Comparison of ENCODE assay signal across 9 mouse cellular contexts in the genomic region with DNA sequence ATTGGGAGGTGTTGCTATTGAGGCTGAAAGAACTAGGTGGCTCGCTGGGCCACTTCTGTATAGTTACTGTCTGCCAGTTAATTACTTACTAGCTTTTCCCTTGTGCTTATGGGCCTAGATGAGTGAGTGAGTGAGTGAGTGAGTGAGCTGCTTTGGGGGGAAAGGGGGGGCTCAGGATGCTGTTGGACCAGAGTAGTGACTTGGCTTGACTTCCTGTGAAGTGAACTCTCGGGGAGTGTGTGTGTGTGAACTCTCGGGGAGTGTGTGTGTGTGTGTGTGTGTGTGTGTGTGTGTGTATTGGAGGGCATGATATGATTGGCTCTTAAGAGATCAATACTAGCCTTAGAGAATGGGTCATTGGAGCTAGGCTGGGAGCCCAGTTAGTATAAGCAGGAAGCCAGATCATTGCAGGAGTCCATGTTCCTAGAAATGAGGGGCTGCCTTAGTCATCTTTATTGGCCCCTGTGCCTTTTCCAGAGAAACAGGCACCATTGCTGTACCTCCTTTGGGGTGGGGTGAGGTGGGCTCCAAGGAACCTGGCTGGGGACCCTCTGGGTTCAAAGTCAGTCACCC. TPM values are rescaled to one million over a fixed set of nuclear protein-coding genes. Genes with fewer than 3 reads are reported as not detected.
DNase-seq lines count a peak whose midpoint lies in the region; ATAC-seq and TF ChIP-seq lines count a peak whose summit lies in the region.
"Had no signal": no experiment of that assay in that cellular context is flagged by ENCODE, and none has a peak within 500 bp of the region (broad histone marks: within the 10 kb centered on the region; RNA-seq: fewer than 3 reads in every experiment).

No protein-coding gene starts in this region.

- 35% methylated on average over 3 of the region's 3 CpGs for WGBS in hindbrain, embryonic 13.5 days
- 8% methylated on average over 3 of the region's 3 CpGs for WGBS in lung, postnatal 0 days

- TF ChIP-seq EP300 in lung, postnatal 0 days (IDR thresholded peaks at IDR 0.05), result no peak

- peak overlapping the region; percentile 99 for H3K27ac ChIP-seq in gastrocnemius, adult 2 months
- peak overlapping the region; percentile 84 for H3K27ac ChIP-seq in hindbrain, embryonic 13.5 days
- peak overlapping the region; percentile 4; the same call in 1 of the 2 replicates for H3K27ac ChIP-seq in lung, postnatal 0 days (ENCODE audit: low read length)

- intact Hi-C loops in gastrocnemius, adult 2 months (cut with DNase I), result no loop called here

- no peak for ATAC-seq in hindbrain, embryonic 13.5 days (ENCODE audit: low FRiP score)
- no peak for ATAC-seq in lung, postnatal 0 days
- ATAC-seq: CD4-positive, CD25-positive, alpha-beta regulatory T cell, adult 4 months had no signal

- peaks cover 78% of the 10 kb centered on the region for H3K4me1 ChIP-seq in hindbrain, embryonic 13.5 days (replicated peaks)
- peaks cover 38% of the 10 kb centered on the region; the same call in 1 of the 2 replicates for H3K4me1 ChIP-seq in lung, postnatal 0 days (ENCODE audit: insufficient read depth, low read depth, low read length)

- H3K36me3 ChIP-seq in hindbrain, embryonic 13.5 days, result peaks cover 62% of the 10 kb centered on the region
- peaks cover 50% of the 10 kb centered on the region for H3K36me3 ChIP-seq in lung, postnatal 0 days (ENCODE audit: insufficient read depth, low read length)

- peak overlapping the region; percentile 99 for H3K4me3 ChIP-seq in gastrocnemius, adult 2 months
- peak overlapping the region; percentile 90 for H3K4me3 ChIP-seq in hindbrain, embryonic 13.5 days
- H3K4me3 ChIP-seq in lung, postnatal 0 days (ENCODE audit: low read depth, low read length), result peak overlapping the region; percentile 92

- H3K27me3 ChIP-seq in hindbrain, embryonic 13.5 days, result no peaks in the 10 kb centered on the region
- H3K27me3 ChIP-seq in lung, postnatal 0 days (replicated peaks; ENCODE audit: insufficient read depth, low read length), result no peaks in the 10 kb centered on the region

- no peaks in the 10 kb centered on the region for H3K9me3 ChIP-seq in hindbrain, embryonic 13.5 days
- H3K9me3 ChIP-seq in lung, postnatal 0 days (ENCODE audit: low read length), result no peaks in the 10 kb centered on the region

- peak overlapping the region; percentile 95 for H3K4me2 ChIP-seq in hindbrain, embryonic 13.5 days
- H3K4me2 ChIP-seq in lung, postnatal 0 days (replicated peaks; ENCODE audit: low read depth, low read length), result peak overlapping the region; percentile 72

- no peak for TF ChIP-seq CTCF in gastrocnemius, adult 2 months (IDR thresholded peaks at IDR 0.05)
- no peak for TF ChIP-seq CTCF in lung, postnatal 0 days (IDR thresholded peaks at IDR 0.05)

- DNase-seq in gastrocnemius, adult 2 months, result no peak
- no peak for DNase-seq in gastrocnemius, adult 18-20 months (ENCODE audit: low spot score)
- DNase-seq in NIH3T3 (ENCODE audit: low read depth), result peak; percentile 56
- peak; percentile 38 for DNase-seq in lung, postnatal 0 days (ENCODE audit: low spot score)
- no peak for DNase-seq in adipocyte (ENCODE audit: low spot score)
- no peak for DNase-seq in embryo, embryonic 11 days
- no peak for DNase-seq in cerebellum, adult 9-11 months

- peak overlapping the region; percentile 100 for H3K9ac ChIP-seq in hindbrain, embryonic 13.5 days
- peak overlapping the region; percentile 100; the same call in 1 of the 2 replicates for H3K9ac ChIP-seq in lung, postnatal 0 days (replicated peaks; ENCODE audit: low read depth)

RNA-seq across cellular contexts. Expression of gene Amotl2, which starts 5.0 kb away (rescaled TPM):
- 10 to 100 TPM; 13.7 to 28.5 TPM for total RNA-seq in gastrocnemius, adult 2 months (2021)
- total RNA-seq in gastrocnemius, adult 18-20 months (2021), result 10 to 100 TPM; 16.8 to 18.2 TPM
- polyA plus RNA-seq in hindbrain, embryonic 13.5 days (2015; fragmentation: Nextera tagmentation; extraction: Ambion mirVana), result 64.7 and 67.3 TPM in 2 replicates
- 50.3 and 56.3 TPM in 2 replicates for polyA plus RNA-seq in lung, postnatal 0 days (2015; fragmentation: Nextera tagmentation; extraction: Ambion mirVana)
- polyA plus RNA-seq: CD4-positive, CD25-positive, alpha-beta regulatory T cell, adult 4 months had no signal

Comparison
In these comparisons a context has a peak if more than half of its experiments do, and no peak if none do; other contexts are left out.
1. DNase-seq: peak in NIH3T3 (single experiment) and lung, postnatal 0 days (single experiment); none in gastrocnemius, adult 2 months (single experiment), gastrocnemius, adult 18-20 months (single experiment), adipocyte (single experiment), embryo, embryonic 11 days (single experiment) and cerebellum, adult 9-11 months (single experiment).
2. H3K27ac ChIP-seq: peak in every context shown above with its lines; median percentile 99 in gastrocnemius, adult 2 months; 84 in hindbrain, embryonic 13.5 days; 4 in lung, postnatal 0 days.
3. Peak in every context shown above with its lines, with median percentiles within 50 percentile points of each other: H3K4me3 ChIP-seq.